Mouse (Mus musculus) heart, postnatal 0 days (tissue): Measurements from ENCODE around the gene Iqgap3. TPM values are rescaled to one million over a fixed set of nuclear protein-coding genes. Genes with fewer than 3 reads are reported as not detected.

Experiments
- ATAC-seq: fragments of 200-750 bp; cut with Nextera tagmentation; 2 replicates; pipeline ENCODE4 v1.8.0; 2017; ENCODE audit warnings: low read depth, moderate number of reproducible peaks, moderate library complexity; ENCODE audit not compliant: insufficient read depth
- DNase-seq: peaks from one replicate; pipeline ENCODE4 v3.0.0-alpha.2; 2016; ENCODE audit warnings: low spot score
- H3K27ac ChIP-seq: fragments of 300-500 bp; sonication (generic); 2 replicates; pipeline ENCODE4 v1.5.1; 2014; ENCODE audit warnings: low read depth, mild to moderate bottlenecking
- H3K27me3 ChIP-seq: fragments of 300-500 bp; sonication (generic); 2 replicates; pipeline ENCODE4 v1.6.1; 2014; ENCODE audit warnings: low read length, mixed read lengths; ENCODE audit not compliant: control insufficient read depth, insufficient read depth
- H3K36me3 ChIP-seq: fragments of 300-500 bp; sonication (generic); replicated peaks from 2 replicates; pipeline ENCODE4 v1.6.1; 2014; ENCODE audit warnings: low read length, mixed read lengths; ENCODE audit not compliant: control insufficient read depth, insufficient read depth
- H3K4me1 ChIP-seq: fragments of 300-500 bp; sonication (generic); 2 replicates; pipeline ENCODE4 v1.6.1; 2014; ENCODE audit warnings: antibody characterized with exemption; ENCODE audit not compliant: control insufficient read depth, insufficient read depth
- H3K4me2 ChIP-seq: fragments of 300-500 bp; sonication (generic); 2 replicates; pipeline ENCODE4 v1.6.1; 2014; ENCODE audit warnings: low read depth, mild to moderate bottlenecking, low read length, moderate library complexity
- H3K4me3 ChIP-seq: fragments of 300-500 bp; sonication (generic); 2 replicates; pipeline ENCODE4 v1.5.1; 2014; ENCODE audit warnings: low read depth, low read length
- H3K9ac ChIP-seq: fragments of 300-500 bp; sonication (generic); replicated peaks from 2 replicates; pipeline ENCODE4 v1.6.1; 2014; ENCODE audit warnings: low read depth, low read length, mixed read lengths
- H3K9me3 ChIP-seq: fragments of 300-500 bp; sonication (generic); replicated peaks from 2 replicates; pipeline ENCODE4 v1.6.1; 2016; ENCODE audit warnings: low read length; ENCODE audit not compliant: control insufficient read depth
- CTCF ChIP-seq: IDR thresholded peaks from 2 replicates; pipeline ENCODE4 v1.5.1; 2016; ENCODE audit warnings: antibody characterized with exemption, control low read depth, low read depth
- EP300 ChIP-seq: IDR thresholded peaks from 2 replicates; pipeline ENCODE4 v1.6.1; 2016; ENCODE audit warnings: antibody characterized with exemption, low read depth
- WGBS: fragments of 180-500 bp; shearing (Covaris S2); extraction: QIAGEN DNeasy Blood & Tissue Kit; methylation state at CpG from one replicate; pipeline ENCODE4 v1.1.7; 2014; 5-methylcytosine and 5-hydroxymethylcytosine counted together
- polyA plus RNA-seq: library from polyadenylated mRNA; unstranded; fragments of >200 nt; fragmentation: Nextera tagmentation; extraction: Ambion mirVana; gene quantifications from 2 replicates; pipeline ENCODE4 v1.2.1, GENCODE M21; 2015
- total RNA-seq: library from RNA; depleted of rRNA; stranded (reverse); fragments of >200 nt; gene quantifications from 2 replicates; pipeline ENCODE4 v1.2.3, GENCODE M21; 2014; ENCODE audit warnings: low replicate concordance

The Iqgap3 gene
- total and polyA plus RNA-seq, 2 experiments from 2014 or later: 6.8 to 35.3 TPM

DNA sequence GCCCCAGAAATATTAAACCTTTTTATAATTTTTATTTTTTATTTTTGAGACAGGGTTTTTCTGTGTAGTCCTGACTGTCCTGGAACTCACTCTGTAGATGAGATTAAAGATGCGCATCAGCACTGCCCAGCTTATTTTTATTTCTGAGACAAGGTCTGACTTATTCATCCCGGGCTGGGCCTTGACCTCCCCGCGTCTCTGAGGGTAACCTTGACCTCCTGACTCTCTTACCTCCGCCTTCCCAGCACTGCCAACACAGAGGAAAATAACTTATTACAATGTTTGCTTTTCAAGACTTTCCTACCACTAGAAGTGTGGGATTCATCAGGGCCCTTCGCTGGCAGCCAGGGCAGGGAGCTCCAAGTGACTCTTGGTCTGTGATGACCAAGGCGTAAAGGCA is 44.4 kb downstream of the Iqgap3 start:
- Histone ChIP-seq H3K27ac (no peak overlapping the region), H3K9ac (no peak overlapping the region), H3K4me2 (no peak overlapping the region), H3K27me3 (no peaks in the 10 kb centered on the region), H3K36me3 (no peaks in the 10 kb centered on the region), H3K9me3 (no peaks in the 10 kb centered on the region), H3K4me1 (peaks cover 2% of the 10 kb centered on the region), H3K4me3 (no peak overlapping the region)
- no peak for DNase-seq
- TF ChIP-seq CTCF (no peak), EP300 (no peak)
- ATAC-seq: no peak
- WGBS: 75% methylated on average over 7 of the region's 7 CpGs

DNA sequence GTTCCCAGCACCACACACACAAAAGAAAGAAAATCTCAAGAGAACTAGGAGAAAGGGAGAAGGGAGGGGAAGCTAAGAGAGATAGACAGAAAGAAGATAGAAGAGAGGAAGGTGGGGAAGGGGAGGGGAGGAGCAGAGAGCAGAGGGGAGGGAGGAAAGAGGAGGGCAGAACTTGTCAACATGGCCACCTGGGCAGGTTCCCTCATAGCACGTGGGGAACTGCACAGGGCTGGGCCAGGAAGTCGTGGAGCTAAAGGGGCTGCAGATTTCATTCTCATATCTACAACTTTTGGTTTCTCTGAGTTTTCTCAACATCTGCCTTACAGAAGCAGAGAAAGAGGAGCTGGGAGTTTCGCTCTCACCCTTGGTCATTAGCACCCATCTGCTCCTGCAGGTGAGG is 45.9 kb downstream of the Iqgap3 start:
- no peaks in the 10 kb centered on the region for H3K36me3 ChIP-seq
- no peak overlapping the region for H3K4me2 ChIP-seq
- H3K27ac ChIP-seq: no peak overlapping the region
- no peak for TF ChIP-seq CTCF
- no peak for TF ChIP-seq EP300
- no peak overlapping the region for H3K9ac ChIP-seq
- ATAC-seq (no peak), DNase-seq (no peak)
- H3K9me3 ChIP-seq: no peaks in the 10 kb centered on the region
- no peaks in the 10 kb centered on the region for H3K27me3 ChIP-seq
- H3K4me1 ChIP-seq: peaks cover 5% of the 10 kb centered on the region; the same call in 1 of the 2 replicates
- 61% methylated on average over 3 of the region's 3 CpGs for WGBS
- H3K4me3 ChIP-seq: no peak overlapping the region

DNA sequence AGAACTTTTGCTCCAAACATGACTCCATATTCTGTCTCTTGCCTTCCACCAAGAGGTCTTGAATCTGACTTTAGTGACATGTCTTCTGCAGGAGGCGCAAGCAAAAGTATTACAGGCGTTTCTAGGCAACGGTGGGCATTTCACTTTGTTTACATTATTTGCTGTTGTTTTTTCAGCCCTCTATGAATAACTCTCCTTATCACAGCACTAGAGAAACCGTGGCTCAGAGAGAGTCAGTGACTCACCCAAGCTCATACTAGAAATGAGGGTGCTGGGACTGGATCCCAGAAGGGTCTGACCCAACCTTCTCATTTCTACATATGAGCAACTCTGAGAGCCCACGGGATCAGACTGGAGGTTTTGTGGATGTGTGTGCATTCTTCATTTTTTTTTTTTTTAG is 46.3 kb downstream of the Iqgap3 start:
- H3K27ac ChIP-seq: no peak overlapping the region
- no peak for ATAC-seq
- no peak for DNase-seq
- H3K4me3 ChIP-seq: no peak overlapping the region
- H3K9me3 ChIP-seq: no peaks in the 10 kb centered on the region
- no peaks in the 10 kb centered on the region for H3K36me3 ChIP-seq
- WGBS: 60% methylated on average over 5 of the region's 5 CpGs
- H3K27me3 ChIP-seq: no peaks in the 10 kb centered on the region
- TF ChIP-seq EP300: no peak
- TF ChIP-seq CTCF: no peak
- no peak overlapping the region for H3K9ac ChIP-seq
- no peak overlapping the region for H3K4me2 ChIP-seq
- H3K4me1 ChIP-seq: peaks cover 9% of the 10 kb centered on the region; the same call in 1 of the 2 replicates

DNA sequence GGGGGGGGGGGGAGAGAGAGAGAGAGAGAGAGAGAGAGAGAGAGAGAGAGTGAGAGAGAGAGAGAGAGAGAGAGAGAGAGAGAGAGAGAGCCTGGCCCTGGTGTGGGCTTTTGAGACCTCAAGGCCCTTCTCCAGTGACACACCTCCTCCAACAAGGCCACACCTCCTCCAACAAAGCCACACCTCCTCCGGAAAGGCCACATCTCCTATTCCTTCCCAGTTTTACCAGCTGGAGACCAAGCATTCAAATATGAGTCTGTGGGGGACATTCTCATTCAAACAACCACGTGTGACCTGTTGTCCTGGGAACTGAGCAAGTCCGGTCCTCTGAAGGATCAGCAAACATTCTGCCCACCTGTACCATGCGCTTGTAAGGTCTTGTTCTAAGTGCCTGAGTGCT is 47.2 kb downstream of the Iqgap3 start:
- Histone ChIP-seq H3K4me2 (no peak overlapping the region), H3K4me1 (peaks cover 16% of the 10 kb centered on the region), H3K4me3 (no peak overlapping the region), H3K9me3 (no peaks in the 10 kb centered on the region), H3K27ac (no peak overlapping the region), H3K9ac (no peak overlapping the region), H3K36me3 (no peaks in the 10 kb centered on the region), H3K27me3 (no peaks in the 10 kb centered on the region)
- DNase-seq (no peak), ATAC-seq (no peak)
- 63% methylated on average over 4 of the region's 4 CpGs for WGBS
- TF ChIP-seq EP300 (no peak), CTCF (no peak)

DNA sequence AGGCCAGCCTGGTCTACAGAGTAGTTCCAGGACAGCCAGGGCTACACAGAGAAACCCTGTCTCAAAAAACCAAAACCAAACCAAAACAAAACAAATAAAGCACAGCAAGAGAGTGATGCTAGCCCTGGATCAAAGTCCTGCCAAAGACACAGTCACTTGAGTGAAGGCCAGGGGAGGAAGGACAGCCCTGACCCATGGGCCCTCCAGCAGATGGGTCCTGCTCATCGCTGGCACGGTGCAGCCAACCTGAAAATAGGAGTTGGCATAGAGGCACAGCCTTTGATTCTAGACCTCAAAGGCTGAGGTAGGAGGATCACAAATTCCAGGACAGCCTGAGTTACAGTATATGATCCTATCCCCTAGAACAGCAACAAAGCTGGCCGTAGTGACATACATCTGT is 49.3 kb downstream of the Iqgap3 start:
- no peak overlapping the region for H3K27ac ChIP-seq
- no peak for ATAC-seq
- H3K4me1 ChIP-seq: peaks cover 16% of the 10 kb centered on the region
- H3K9ac ChIP-seq: no peak overlapping the region
- no peaks in the 10 kb centered on the region for H3K9me3 ChIP-seq
- no peaks in the 10 kb centered on the region for H3K27me3 ChIP-seq
- TF ChIP-seq CTCF: no peak
- TF ChIP-seq EP300: no peak
- H3K4me2 ChIP-seq: no peak overlapping the region
- DNase-seq: no peak
- H3K36me3 ChIP-seq: no peaks in the 10 kb centered on the region
- WGBS: 78% methylated on average over 3 of the region's 3 CpGs
- no peak overlapping the region for H3K4me3 ChIP-seq

DNA sequence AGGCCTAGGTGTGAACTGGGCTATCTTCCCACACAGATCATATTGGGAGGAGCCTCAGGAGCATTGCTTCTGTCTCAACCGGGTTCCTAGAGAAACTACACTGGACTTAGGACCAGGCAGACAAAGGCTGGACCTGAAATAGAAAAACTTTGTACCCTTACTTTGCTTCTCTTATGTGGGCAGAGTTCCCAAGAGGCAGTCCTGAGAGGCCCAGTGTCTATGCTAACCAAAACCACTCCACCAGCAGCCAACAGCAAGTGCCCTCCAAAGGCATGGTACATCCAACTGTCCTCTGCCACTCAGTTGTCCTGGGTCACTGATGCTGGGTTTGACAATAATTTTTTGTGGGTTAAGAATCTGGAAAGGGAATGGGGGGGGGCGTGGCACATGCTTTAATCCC is 50.7 kb downstream of the Iqgap3 start:
- peaks cover 18% of the 10 kb centered on the region for H3K4me1 ChIP-seq
- peak overlapping the region; percentile 88 for H3K27ac ChIP-seq
- H3K9ac ChIP-seq: no peak overlapping the region
- 67% methylated on average over 2 of the region's 2 CpGs for WGBS
- TF ChIP-seq CTCF (no peak), EP300 (no peak)
- no peaks in the 10 kb centered on the region for H3K36me3 ChIP-seq
- ATAC-seq (no peak), DNase-seq (no peak)
- H3K4me2 ChIP-seq: no peak overlapping the region
- H3K4me3 ChIP-seq: no peak overlapping the region
- no peaks in the 10 kb centered on the region for H3K9me3 ChIP-seq
- no peaks in the 10 kb centered on the region for H3K27me3 ChIP-seq
